Mouse (Mus musculus) megakaryocyte, embryonic 14.5 days (primary cell): Measurements from ENCODE around the gene Gpr176.

Source experiments
- FLI1 ChIP-seq: IDR thresholded peaks from 2 replicates; pipeline ENCODE4 v1.6.1; 2012; ENCODE audit warnings: low read length, inconsistent platforms, mixed read lengths
- GATA1 ChIP-seq: IDR thresholded peaks from 3 replicates; pipeline ENCODE4 v1.6.1; 2012; ENCODE audit warnings: mixed read lengths, low read length, inconsistent platforms, borderline replicate concordance

- TF ChIP-seq GATA1 (no peak), FLI1 (no peak)
Measured at GRCm38 (mm10) chr2:118375522-118375921, 2.3 kb upstream of the Gpr176 start.
